Mouse (Mus musculus): Measurements from ENCODE around the gene Gm7168. TPM values are rescaled to one million over a fixed set of nuclear protein-coding genes. Genes with fewer than 3 reads are reported as not detected.

Gm7168 gene
- polyA plus RNA-seq, 1 experiment from 2014 or later = not detected

Other genes starting within 250 kb of the Gm7168 start
- gene Afdn, start 187.8 kb upstream of the Gm7168 start, polyA plus RNA-seq (2016; fragmentation: Nextera tagmentation; extraction: Ambion mirVana) = 151 and 156 TPM in 2 replicates
- gene Tcte2, start 186.5 kb upstream of the Gm7168 start, polyA plus RNA-seq (2016; fragmentation: Nextera tagmentation; extraction: Ambion mirVana) = 12.7 and 16.9 TPM in 2 replicates
- gene Gm7356, start 55.3 kb downstream of the Gm7168 start, polyA plus RNA-seq (2016; fragmentation: Nextera tagmentation; extraction: Ambion mirVana) = not detected in 2 replicates
- not detected in 2 replicates for gene Gm7358, start 111.2 kb downstream of the Gm7168 start, polyA plus RNA-seq (2016; fragmentation: Nextera tagmentation; extraction: Ambion mirVana)

Data from neural tube, embryonic 12.5 days (tissue).